Mouse (Mus musculus) layer of hippocampus, adult 8-10 months (tissue): ENCODE results near the gene Swsap1. TPM values are rescaled to one million over a fixed set of nuclear protein-coding genes. Genes with fewer than 3 reads are reported as not detected.

Source experiments
- DNase-seq, 2 experiments: peaks; one replicate each; pipeline ENCODE4 v3.0.0; 2022; ENCODE audit warnings: low spot score in 2 of 2
- total RNA-seq, 4 experiments: library from RNA; stranded (reverse); gene quantifications; 2 replicates each; pipeline ENCODE4 v1.2.4; 2022

Gene Swsap1
- 10 to 100 TPM; 12.0 to 14.0 (median 13.1) TPM for total RNA-seq

DNA sequence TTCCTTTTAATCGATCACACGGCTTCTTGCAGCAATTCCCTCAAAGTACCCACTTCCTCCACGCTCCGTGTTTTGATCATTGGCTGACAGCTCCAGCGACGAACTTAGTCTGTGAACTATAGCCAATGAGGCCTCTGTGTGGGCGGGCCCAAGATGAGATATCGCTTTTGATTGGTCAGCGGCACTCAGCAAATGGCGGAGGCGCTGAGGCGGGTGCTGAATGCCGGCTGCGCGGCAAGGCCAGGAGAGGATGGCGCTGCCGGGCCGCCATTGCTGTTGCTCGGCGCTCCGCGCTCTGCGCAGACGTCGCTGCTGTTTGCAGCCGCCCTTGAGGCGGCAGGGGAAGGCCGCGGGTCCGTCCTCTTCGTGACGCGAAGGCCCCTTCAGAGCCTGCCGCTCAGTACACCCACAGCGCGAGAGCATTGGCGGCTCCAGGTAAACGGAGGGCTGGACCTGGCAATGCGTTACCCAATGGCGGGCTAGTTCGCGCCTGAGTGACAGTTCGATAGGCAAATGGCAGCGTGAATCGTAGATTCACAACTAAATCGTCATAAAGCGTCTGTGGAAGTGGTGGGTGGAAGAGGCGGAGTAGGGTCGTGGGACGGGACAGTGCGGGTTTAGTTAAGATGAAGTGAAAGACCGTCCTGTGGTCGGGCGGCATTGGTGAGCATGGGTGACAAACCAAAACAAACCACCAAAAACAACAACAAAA is at the start of gene Swsap1:
Gene Swsap1, plus strand, starts transcription at position 186 of the 712 bp plus-strand sequence.
- DNase-seq, result peak; percentile 99 to 100

DNA sequence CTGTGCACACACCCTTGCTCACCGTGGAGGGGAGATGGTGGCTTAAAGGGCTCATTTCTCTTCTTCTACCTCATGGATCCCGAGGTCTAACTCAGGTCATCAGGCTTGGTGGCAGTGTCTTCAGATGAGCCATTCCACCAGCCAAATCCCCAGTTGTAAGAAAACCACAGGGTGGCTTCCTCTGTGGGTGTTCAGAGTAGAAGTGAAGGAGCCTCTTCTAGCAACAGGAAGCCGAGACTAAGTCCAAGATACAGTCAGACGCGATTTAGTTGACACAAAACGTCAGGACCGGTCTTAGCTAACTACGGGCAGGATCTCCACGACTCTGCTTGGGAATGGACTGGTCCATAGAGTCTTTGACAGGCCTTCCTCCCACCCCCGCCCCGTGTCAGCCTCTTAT is 47.3 kb upstream of the Swsap1 start:
- DNase-seq, result no peak

DNA sequence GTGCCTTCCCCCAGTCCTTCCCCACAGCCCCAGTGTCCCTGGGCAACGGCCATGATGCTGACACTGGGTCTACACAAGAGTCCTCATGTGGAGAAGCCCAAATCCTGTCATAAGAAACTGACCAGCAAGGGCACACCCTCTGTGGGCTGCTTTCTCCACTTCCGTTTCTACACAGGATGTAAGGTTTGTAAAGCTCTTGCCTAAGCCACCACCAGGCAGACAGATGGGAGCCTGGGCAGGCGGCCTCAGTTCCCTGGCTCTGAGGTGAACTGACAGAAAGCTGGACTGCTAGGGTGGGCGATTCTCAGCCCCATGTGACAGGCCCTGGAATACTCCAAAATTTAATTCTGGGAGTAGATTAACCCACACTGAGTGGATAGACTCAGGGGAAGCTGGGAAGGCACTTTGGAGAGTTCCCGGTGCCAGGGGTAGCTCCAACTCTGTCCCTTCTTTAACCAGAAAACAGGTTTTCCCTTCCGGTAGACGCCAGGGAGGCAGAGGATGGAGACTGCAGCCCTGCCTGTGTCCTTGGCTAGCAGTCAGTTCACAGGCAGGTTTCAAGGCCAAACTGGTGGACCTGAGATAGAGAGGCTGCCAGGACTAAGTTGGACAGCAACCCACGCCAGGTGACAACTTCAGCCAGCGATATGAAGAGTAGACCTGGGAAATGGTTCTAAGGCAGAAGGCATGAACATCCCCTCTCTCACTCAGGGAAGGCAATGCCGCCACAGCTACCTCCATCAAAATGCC is 45.9 kb upstream of the Swsap1 start:
- no peak for DNase-seq

DNA sequence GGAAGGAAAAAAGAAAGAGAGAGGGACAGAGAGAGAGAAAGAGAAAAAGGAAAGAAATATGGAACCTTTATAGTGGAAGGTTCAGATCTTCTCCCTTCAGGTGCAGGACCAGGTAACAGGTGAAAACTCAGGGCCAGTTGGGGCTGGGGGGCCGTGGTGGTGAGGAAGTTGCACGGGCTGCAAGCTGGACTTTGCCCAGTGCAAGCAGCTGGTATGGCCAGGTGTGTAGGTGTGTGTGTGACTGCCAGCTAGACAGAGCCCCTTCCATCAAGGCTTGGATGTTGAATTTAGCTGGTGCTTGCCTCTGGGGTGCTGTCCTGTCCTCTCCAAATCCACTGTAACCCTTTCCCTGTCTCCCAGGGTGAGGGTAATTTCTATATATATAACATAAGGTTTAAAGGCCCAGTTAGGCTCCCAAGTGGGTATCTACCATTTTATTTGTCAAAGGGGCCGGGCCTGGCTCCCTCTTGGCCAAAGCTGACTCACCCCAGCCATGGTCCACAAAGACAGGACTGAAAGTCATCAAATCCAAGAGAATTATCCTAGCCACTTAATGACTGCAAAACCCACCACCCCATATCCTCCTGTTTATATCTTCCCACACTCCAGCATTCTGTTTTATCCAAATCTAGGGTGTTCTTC is 38.6 kb upstream of the Swsap1 start:
- no peak for DNase-seq

DNA sequence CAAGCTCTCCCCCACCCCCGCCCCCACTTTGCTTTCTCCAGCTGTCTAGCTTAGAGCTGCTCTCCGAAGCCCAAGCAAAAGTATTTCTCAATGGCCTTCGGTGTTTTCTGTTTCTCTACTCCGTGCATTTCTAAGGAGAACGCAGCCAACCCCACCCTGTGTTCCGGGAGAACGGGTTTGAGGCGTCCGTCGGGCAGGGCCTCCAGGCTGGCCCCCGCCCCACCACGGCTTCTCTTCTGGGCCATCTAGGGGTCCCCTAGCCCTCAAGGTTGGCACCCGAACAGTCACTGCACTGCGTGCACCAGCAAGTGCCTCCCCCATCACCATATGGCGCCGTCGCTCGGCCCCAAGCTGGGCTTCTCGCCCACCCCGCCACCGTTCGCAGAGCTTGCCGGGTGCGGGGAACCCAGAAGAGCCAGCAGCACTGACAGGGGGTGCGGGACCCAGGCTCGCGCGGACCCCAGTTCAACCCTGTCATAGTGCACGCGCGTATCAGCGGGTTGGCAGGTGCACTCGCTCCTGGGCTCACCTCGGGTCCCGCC is 38.0 kb upstream of the Swsap1 start:
- peak; percentile 81 to 87 for DNase-seq

DNA sequence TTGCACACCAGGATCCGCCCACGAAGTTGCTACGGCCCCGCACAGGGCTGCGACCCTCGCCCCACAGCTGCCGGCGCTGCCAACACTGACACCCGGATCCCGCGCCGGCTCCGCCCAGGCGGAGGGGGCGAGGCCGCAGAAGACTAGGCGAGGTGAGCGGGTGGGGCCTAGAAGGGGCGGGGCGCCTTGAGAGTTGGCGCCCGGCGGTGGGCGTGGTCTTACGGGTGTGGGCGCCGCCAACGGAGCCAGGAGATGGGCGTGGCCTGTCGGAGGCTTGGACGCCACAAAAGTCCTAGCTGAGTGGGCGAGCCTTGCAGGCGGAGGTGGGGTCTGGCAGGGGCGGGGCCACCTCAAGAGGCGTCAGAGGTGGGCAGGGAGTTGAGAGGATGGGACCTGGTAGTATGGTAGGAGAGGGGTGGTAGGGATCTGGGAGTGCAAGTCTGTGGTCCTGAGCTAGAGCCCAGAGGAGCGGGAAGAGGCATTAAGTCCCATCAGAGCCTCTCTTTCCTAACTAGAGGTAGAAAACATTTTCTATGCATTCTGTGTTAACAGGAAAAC is 37.4 kb upstream of the Swsap1 start, which contains the start of gene Rab3d:
Gene Rab3d, minus strand, starts transcription at position 158 of the 558 bp plus-strand sequence.
- DNase-seq, result peak; percentile 89 to 93

DNA sequence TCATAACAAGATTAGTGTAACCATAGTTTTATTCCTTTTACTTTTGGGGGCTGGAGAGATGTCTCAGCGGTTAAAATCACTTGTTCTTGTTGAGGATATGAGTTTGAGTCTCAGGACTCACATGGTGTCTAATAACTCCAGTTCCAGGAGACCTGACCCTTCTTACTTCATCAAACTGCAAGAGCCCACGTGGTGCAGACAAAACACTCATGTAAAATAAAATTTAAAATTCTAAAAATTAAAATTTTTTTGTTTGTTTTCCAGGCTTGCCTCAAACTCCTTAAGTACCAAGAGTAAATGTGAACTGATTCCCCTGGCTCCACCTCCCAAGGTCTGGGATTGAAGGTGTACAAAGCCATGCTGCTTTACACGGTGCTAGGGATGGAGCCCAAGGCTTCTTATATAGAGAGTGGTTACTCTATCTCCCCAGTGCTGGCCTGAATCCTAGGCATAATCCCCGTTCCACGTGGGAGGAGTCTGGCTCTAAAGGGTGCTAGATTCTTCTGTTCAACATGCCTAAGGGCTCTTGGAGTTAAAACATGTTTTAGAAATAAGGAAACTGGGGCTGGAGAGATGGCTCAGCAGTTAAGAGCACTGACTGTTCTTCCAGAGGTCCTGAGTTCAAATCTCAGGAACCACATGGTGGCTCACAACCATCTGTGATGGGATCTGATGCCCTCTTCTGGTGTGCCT is 36.7 kb upstream of the Swsap1 start:
- DNase-seq, result no peak

DNA sequence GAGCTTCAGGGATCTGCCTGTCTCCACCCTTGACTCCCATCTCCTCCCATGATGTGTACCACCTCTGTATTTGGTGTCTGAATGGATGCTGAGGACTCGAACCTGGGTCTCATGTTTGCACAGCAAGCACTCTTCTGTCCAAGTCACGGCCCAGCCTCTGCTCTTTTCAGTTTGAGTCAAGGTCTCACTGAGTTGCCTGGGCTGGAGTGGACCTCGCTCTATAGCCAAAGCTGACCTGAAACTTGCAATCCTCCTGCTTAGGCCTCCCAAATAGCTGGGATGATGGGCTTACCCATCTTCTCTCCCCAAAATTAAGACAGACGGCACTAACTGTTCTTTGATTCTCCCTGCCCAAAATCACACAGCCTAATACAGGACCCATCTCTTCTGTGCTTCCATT is 32.5 kb upstream of the Swsap1 start:
- no peak for DNase-seq

DNA sequence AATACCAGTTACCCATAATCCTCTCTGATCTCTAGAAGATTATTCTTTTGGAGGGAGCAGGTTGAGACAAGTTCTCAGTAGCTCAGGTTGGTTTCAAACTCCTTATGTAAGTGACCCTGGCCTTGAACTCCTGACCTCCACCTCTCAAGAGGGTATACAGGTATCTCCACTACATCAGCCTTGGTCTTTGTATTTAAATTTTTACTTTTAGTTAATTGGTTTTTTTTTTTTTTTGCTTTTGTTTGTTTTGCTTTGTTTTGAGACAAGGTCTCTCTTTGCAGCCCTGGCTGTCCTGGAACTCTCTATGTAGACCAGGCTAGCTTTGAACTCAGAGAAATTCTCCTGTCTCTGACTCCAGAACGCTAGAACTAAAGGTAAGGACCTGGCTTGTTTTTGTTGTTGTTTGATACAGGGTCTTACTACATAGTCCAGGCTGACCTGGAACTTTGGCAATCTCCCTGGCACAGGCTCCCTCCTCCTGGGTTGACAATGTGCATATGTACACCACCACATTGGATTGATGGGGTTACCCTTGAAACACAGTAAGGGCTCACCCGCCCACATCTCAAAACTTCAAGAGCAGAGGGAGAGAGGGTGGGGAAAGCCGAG is 32.0 kb upstream of the Swsap1 start:
- no peak for DNase-seq

DNA sequence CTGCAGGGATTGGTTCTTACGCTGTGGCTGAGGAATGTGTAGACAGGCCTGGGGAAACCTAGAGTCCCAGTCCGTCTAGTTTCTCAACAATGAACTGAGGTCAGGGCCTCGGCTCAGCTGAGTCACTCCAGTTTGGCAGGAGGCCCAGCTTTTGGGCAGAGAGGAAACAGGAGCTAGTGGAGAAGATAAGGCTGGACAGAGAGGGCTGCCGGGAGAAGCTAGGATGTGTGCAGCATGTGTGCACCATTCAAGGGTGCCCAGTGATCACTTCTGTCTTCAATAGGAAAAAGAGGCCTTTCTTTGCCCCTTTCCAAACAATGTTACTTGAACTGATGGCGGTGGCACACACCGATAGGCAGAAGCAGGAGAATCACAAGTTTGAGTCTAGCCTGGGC is 31.5 kb upstream of the Swsap1 start:
- no peak for DNase-seq

DNA sequence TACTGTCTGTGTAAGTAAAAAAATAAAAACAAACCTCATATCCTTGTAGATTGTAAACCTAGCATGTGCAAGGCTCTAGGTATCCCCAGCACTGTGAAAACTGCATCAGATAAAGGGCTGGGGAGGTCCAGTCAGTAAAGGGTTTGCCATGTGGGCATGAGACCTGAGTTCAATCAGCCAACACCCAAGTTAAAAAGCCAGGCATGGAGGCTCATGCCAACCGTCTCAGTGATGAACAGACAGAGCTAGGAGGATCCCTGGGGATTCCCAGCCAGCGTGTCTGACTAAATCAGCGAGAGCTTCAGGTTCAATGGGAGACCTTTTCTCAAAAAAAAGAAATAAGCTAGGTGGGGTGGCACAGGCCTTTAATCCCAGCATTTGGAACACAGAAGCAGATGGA is 30.5 kb upstream of the Swsap1 start:
- no peak for DNase-seq

DNA sequence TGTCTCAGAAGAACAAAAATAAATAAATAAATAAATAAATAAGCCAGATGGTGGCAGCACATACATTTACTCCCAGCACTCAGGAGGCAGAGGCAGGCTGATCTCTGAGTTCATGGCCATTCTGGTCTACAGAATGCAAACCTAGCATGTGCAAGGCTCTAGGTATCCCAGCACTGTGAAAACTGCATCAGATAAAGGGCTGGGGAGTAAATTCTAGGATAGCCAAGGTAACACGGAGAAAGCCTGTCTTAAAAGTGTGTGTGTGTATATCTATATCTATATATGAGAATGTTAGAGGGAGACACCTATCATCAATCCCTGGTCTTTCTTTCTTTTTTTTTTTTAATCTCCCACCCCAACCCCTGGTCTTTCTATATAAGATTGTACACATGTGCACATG is 30.0 kb upstream of the Swsap1 start:
- DNase-seq, result no peak

DNA sequence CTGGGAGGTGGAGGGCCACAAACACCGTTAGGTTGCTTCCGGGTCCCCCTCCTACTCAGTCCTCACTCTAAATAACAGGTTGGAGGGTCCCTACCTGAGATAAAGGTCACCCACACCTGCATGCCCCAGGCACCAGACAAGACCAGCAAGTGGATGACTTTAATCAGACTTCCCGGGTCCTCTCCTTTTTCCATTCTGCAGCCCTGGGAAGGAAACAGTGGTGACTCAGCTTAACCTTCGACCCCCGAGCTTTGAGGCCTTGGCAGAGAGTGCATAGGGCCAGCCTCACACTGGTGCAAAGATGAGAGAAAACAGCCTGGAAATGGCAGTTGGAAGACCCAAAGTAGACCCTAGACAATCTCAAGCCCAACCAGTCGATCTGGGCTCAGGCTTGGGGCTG is 29.4 kb upstream of the Swsap1 start:
- DNase-seq, result no peak

DNA sequence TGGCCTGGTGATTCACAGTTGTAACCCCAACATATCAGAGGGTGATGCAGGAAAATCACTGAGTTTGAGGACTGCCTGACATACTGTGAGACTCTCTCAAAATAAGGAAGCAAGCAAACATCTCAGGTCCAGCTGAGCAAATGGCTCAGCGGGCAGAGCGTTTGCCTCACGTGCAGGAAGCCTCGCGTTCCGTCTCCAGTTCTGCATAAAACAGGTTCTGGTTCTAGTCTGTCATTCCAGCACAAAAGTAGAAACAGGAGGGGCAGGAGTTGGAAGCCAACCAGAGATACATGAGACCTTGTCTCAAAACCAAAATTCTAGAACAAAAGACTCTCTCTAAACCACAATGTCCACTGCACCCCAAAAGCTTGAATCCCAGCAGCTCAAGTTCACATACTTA is 28.8 kb upstream of the Swsap1 start:
- no peak for DNase-seq

DNA sequence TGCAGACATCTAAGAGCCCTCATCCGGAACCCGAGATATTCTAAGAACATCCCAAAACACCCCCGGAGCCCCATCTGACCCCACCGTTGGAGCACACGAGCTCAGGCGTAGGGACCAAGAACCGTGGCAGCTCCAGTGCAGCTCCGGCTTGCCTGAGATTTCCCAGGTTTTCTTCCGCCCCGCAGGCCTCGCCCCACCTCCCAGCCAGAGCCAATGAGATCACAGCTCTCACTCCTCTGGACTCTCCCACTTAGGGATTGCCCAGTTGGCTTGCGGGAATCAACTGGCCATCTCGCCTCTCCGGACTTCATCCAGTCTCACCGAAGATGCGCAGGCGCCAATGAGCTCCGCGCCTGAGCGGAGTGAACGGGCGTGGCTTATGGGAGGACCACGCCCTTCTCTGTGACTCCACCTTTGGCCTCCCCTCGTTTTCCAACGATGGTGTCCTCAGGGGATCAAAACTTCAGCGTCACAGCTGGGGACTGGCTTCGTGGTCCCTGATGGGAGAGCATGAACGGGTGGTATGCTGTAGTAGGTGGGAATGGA is 28.3 kb upstream of the Swsap1 start, which contains the start of the genes Ccdc159 and Tmem205:
Gene Ccdc159, plus strand, starts transcription at position 264 of the 546 bp plus-strand sequence.
Gene Tmem205, minus strand, starts transcription at position 349 of the 546 bp plus-strand sequence.
- DNase-seq, result peak; percentile 93 to 96

DNA sequence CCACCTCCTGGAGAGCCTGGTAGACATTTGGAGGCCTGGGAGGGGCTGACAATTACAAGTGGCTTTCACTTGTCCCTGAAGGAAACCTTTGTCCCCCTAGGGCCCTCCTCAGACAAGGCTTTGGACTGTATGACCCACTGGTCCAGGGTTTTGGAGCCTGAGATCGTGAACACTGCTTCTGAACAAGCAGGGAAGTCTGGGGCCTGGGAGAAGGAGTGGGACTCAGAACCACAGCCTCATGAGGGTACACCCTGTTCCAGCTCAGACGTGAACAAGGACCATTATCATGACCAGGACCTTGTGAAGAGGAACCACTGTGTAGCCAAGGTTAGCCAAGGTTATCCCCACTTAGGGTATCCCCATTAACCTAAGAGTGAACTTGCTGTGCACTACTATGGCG is 26.3 kb upstream of the Swsap1 start:
- no peak for DNase-seq

DNA sequence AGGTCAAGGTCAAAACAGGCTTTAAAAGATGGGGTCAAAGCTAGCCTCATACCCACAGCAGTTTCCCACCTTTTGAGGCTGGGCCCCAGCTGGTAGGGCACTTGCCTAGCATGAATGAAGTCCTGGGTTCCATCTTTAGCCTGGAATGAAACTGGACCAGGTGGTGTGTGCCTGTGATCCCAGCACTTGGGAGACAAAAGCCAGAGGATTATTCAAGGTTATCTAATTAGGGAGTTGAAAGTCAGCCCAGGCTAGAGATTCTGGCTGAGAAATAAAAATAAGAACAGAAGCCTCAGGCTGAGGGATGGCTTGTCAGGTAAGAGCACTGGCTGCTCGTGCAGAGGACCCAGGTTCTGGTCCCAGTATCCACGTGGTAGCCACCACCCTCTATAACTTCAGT is 23.5 kb upstream of the Swsap1 start:
- no peak for DNase-seq

DNA sequence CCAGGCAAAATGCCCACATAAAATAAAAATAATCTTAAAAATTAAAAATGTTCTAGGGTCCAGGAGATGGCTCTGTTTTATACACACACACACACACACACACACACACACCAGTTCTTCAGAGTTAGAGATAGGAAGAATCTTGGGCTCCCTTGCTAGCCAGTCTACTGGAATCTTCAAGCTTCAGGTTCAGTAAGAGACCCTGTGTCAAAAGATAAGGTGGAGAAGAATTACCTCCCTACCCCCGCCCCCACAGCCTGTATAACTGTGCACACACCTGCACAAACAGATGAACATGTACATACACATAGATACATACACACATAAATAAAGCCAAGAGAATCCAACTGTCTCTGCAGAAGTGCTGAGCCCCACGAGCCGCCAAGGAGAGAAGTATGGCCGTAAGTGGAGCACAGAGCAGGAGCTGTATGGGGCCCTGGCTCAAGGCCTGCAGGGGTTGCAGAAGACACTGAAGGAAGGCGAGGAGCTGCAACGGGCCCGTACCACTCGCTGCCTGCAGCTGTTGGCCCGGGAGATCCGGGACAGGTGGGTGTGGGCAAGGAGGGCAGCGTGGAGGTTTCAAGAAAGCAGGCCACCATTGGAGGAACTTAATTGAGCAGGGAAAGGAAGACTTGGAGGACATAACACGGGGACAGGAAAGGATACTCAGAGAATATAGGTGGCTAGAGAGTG is 23.0 kb upstream of the Swsap1 start:
- DNase-seq, result no peak

DNA sequence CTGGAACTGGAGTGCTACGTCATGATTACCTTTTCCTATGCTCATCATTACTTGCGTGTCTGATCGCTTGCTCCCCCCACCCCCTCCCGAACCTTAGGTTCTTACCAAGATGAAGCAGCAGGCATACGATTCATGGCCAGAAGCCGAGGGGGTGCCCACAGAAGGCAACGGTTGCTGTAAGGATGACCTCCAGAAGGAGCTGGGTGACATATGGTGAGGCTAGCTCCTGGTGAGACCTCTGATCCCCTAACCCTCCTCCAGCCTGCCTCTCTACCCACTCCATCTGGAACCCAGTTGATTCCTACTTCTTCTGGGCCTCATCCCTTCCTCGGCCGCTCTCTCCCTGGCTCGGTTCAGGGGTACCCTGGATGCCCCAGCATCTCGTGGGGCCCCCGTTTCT is 21.5 kb upstream of the Swsap1 start:
- DNase-seq, result no peak
